Mouse (Mus musculus) embryo, embryonic 9.5 days (tissue): Measurements from ENCODE around the gene Myl12a.
"Not testable (repeated sequence)": the region's sequence is repeated elsewhere in the genome, so short reads cannot be mapped to it uniquely, and the experiment has no call there.

Experiments
- DNase-seq: peaks from one replicate; pipeline ENCODE4 v3.0.0-alpha.2; 2017; ENCODE audit errors: extremely low spot score

The Myl12a gene

DNA sequence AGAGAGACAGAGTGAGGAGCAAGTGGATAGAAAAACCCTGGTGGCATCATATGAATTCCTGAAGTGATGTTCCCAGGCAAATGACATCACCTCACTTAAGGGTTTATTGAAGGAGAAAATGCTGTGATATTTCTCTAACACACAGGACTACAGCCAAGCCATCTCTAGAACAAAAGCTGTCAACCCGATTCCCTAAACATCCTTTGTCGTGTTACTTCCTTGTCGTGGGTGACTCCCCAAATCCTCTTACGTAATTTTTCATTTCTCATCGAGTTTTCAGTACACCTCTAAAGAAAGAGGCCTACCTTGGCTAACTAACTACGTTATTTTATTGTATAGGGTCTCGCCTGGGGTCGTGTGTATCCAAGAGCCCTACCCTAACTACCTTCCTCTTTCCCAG is 13.2 kb downstream of the Myl12a start:
- no peak for DNase-seq

DNA sequence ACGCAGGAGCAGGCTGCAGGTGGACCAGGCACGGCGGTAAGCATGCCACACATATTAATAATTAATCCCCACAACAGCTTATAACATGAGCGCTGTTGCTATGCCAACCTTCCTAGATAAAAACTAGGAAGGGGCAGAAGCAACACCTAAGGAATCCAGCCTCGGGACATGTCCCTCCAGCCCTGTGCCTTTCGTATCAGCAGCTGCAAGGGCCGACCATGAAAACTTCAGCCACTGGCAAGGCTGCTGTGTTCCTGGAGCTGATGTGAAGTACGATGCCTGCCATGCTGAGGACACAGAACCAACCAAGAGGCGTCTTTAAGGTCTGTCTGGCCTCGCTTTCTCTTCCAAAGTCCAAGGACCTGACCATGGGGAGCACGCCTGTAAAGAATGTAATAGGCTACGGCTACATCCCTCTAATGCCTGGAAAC is 14.3 kb downstream of the Myl12a start:
- DNase-seq: no peak

DNA sequence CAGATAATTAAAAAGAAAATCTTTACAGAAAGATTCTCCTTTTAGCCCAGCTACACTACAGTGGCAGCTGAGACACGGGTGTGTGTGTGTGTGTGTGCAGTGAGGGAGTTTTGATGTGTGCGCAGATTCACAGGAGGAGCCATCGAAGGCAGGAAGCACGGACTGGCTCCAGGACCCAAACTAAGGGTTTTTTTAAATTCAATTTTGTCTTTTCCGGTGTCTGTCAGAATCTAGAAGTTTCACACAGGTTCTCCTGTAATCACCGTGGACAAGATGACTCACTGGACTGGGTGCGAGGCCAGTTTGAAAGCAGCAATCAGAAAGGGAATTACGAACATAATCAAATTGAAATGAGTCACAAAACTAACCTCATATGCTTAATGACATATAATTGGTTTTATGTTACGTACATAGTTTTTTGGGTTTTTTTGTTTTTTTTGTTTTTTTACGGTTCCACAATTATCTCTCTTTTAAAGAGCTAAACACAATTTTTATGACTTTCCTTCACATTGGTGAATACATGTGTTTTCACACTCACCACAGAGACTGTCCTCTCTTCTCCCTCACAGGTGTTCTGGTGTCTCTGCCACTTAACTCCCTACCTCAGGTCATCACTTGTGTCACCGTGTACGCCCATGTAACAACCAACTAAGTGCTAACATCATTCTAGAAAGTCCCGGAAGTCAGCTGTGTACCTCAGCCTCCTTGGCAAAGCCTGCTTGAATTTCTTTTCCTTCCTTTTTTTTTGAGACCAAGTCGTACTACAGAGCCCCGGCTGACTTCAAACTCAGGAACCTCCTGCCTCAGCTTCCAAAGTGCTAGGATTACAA is 15.6 kb downstream of the Myl12a start:
- DNase-seq: no peak

DNA sequence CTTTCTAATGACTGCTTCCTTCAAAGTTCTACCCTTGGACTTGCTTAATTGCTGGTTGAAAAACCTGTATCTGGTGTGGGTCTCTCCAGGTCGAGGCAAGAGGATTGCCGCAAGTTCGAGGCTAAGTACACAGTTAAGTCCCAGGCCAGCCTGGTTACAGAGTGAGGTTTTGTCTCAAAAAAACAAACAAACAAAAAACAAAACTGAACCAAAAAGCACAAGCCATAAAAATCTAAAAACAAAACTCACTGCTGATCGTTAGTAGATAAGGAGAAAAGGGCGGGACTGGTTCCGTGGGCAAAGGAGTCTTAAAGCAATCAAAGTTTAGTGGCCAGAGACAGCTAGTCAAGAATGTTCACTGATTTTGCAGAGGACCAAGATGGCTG is 16.3 kb downstream of the Myl12a start:
- DNase-seq: no peak

DNA sequence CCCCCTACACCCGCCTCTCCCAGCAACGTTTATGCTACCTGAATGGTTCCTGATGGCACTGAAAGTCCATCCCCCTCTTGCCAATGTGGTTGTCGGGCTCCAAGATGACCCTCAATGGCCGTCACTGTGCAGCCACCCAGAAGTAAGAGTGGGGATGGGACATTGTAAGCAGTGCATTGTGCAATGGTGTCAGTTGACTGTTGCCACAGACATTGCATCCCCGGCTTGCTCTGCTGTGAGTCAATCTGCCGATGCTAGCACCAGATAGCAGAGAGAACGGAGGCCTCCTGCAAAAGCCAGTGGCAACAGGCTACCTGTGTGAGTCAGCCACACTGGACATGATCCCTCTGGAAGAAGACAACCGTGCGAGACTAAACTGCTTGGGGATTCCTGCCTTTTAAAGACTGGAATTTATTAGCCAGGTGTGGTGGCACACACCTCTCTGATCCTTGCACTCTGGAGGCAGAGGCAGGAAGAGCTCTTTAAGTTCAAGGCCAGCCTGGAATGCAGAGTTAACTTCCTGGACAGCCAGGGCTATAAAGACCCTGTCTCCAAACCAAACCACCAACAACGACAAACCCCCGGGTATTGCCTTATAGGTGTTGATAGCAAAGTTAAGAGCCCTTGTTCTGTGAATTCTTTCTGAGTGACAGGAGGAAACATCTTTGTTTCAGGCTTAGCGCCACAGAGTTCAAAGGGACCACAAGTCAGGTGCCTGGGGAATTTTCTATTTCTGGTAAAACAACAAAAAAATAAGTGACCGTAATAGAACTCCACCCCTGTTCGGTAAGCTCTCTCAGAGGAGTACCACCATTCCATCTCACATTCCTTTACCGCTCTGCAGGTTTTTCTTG is 16.9 kb downstream of the Myl12a start:
- DNase-seq: no peak

DNA sequence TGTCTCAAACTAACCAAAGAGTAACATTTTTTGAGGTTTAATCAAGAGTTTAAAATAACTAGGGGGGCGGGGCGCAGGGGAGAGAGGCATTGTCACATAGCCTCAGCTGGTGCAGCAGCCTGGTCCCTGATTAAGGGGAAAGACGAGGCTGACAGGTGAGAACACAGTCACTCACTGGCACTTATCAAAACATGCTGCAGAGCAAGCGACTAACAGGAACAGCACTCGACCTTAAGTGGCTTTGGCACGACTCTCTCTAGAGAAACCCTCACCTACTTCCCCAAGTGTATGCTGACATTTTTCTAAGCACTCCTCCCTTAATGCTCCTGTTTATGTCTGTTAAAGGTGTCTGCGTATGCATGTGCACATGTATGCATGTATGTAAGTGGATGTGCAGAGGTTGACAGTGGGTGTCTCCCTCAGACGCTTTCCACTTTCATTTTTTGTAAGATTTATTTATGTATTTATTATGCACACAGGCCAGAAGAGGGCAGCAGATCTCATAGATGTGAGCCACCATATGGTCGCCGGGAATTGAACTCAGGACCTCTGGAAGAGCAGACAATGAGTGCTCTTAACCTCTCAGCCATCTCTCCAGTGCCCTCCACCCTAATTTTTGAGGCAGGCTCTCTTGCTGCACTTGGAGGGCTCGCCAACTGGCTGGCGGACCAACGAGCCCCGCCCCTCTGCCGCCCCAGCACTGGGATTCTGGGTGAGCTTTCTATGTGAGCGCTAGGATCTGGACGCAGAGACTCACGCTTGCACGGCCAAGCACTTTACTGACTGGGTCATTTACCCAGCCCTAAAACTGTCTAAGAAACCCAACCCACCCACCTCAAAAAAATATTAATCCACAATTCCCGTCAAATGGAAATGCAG is 23.1 kb downstream of the Myl12a start:
- DNase-seq: no peak

DNA sequence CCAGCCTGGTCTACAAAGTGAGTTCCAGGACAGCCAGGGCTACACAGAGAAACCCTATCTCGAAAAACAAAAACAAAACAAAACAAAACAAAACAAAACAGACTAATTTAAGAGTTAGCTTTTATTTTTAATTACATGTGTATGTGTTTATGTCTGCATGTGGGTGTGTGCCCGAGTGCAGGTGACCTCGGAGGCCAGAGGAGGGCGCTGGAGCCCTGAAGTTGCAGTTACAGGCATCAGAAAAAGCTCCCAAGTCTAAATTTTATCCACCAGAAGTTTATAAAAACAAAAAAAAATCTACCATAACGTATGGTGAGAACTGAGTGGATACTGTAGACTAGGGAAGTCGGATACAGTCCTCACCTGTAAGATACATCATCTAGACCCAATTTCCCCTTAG is 24.9 kb downstream of the Myl12a start:
- DNase-seq: no peak

DNA sequence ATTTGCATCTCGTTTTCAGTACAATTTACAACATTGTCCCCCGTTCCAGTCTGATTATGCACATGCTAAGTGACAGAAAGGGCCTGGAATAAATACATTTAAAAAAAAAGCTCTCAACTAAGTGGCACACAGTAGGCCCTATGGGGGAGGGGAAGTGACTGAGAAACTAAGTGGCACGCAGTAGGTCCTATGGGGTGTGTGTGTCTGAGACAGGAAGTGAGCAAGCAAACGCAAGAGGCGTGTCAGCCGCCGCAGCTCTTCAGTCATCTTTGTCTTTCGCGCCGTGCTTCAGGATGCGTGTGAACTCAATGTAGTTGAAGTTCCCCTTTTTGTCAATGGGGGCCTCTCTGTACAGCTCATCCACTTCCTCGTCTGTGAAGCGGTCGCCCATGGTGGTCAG is 28.6 kb downstream of the Myl12a start:
- DNase-seq: not testable (repeated sequence)

DNA sequence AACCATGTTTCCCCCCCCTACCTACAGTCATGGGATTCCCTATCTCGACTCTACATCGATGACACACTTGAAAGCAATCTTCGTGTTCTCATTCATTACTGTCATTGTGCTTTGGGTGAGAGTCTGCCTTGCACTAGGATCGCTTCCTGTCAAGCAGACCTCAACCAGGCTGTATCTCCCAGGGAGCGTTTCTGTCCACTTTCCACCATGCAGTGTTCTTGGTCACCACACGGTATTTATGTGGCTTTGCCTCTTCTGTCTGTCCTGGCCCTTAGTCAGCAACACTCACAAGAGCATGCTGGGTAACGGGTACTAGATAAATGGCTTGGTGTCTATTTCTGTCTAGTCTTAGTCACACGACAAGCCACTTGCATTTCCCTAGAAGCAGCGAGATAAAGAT is 29.3 kb downstream of the Myl12a start:
- DNase-seq: no peak

DNA sequence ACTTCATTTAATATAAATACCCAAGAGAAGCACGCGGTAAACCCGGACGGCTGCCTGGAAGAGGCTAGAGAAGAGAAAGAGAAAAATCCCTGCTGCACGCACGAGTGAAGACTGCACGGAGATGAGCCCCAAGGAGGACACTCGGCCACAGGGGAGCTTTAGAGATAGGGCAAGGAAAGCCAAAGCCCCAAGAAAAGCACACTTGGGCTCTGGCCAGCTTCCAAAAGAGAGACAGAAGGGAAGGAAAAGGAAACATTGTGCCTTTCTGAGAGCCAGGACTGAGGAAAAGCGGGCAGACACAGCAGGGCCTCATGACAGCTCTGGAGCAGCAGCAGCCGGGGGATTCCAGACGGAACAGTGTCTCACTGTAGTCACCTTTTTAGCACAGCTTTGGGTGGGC is 31.5 kb downstream of the Myl12a start:
- DNase-seq: no peak

DNA sequence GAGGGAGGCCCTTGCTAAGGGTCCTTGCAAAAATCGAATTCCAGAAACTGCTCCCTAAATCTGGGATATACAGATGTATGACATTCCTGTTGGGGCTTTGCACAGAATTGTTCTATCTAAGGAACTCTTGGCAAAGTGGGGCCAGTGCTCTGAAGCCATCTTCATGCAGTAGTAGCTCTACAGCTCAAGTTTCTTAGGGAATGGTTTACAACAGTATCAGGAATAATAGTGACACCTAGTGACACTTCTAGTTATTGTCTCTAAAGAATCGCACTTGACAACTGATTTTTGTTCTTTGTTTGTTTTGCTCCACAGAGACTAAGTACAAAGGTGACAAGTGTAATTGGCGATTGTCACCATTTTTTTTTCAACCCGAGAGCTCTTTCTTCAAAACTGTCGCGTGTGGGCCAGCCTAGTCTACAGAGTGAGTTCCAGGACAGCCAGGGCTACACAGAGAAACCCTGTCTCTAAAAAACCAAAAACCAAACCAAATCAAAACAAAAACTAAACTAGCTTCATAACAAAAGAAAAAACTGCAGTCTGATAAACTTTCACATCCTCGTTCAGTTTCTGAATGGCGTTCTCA is 34.0 kb downstream of the Myl12a start:
- peak; percentile 34 for DNase-seq

DNA sequence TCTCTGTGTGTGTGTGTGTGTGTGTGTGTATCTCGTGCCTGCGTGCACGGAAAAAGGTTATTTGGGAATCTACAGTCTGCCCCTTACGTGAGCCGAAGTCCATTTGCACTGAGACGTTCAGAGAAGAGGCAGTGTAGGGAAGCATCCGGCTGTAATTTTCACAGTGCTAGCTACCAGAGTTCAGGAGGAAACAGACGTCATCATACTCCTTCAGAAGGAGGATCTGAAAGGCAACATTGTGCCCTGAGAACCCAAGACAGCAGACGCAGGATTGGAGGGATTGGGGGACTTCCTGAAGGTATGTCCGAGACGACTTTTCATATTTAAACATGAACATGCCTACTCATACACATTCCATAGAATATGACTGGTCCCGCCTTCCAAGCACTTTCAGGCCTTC is 35.0 kb downstream of the Myl12a start:
- DNase-seq: no peak

DNA sequence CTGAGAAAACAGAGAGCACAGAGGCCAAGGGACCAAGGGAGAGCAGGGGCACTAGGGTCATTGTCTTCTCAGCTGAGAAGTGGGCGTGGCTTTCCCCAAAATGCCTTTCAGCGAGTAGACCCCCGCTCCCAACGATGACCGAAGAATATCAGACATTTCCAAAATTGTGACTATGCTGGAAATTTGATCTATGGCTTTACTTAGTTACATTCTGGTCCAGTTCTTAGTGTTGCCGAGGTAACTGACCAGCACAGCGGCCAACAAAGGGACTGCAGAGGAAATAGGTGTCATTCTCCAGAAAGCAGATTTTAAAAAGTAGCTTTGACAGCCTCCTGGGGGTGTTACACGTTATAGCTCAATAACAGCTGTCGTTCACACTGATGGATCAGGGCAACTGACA is 35.5 kb downstream of the Myl12a start:
- peak; percentile 27 for DNase-seq

DNA sequence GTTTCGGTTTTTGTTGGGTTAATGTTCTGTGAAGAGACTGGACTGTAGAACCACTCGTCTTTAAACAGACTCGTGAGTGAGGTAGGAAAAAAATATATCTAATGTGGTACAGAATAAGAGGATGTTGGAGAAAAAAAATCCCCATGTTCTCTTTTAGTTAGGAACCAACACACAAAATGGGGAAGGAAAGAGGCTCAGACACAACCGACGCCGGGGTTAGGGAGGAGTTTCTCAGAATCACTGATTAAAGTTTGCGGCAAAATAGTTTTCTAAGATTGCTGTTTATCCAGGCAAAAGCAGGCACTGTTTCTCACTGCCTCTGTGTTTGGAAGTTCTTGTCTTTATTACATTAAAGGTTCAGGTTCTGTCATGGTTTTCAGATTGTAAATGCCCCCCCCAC is 36.6 kb downstream of the Myl12a start:
- DNase-seq: no peak

DNA sequence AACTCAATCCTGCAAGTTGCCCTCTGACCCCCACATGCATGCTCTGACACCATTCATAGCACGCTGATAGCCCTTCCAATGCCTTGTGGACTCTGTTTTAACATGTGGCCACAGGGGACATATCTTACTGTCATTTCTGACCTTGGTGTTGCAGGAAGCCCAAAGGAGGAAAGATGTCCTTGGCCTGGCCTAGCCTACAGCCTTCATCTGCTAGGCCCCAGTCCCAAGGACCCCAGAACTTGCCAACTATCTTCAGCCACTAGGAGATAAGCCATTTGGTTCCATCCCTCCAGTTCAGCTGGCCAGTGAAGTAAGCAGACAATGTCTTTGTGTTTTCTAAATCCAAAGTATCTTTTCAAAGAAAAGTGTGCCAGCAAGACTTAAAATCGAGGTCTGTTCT is 37.4 kb downstream of the Myl12a start:
- no peak for DNase-seq

DNA sequence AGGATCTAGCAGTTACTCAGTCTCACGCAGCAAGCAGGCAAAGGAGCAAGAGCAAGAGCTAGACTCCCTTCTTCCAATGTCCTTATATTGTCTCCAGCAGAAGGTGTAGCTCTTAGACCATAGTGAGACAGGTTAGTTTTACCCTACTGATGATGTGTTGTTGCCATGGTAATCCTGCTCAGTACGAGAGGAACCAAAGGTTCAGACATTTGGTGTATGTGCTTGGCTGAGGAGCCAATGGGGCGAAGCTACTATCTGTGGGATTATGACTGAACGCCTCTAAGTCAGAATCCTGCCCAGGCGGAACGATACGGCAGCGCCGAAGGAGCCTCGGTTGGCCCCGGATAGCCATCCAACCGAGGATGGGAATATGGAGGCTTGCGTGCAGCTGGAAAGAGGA is 39.1 kb downstream of the Myl12a start:
- DNase-seq: peak; percentile 75

DNA sequence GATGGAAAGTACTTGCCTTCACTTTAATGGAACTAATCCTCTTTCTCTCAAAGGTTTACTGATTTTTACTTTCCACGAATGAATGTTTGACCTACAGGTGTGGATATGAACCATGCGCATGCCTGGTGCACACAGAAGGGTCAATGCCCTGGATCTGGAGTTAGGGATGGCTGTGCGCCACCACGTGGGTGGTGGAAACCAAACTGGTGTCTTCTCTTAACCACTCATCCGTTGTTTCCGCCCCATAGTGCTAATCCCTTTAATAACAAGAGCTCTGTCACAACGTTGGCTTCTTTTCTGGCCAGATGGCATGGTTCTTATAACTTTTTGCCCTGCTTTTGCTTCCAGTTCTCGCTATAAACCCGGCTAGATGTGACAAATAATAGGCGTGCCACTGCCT is 51.4 kb downstream of the Myl12a start:
- no peak for DNase-seq

DNA sequence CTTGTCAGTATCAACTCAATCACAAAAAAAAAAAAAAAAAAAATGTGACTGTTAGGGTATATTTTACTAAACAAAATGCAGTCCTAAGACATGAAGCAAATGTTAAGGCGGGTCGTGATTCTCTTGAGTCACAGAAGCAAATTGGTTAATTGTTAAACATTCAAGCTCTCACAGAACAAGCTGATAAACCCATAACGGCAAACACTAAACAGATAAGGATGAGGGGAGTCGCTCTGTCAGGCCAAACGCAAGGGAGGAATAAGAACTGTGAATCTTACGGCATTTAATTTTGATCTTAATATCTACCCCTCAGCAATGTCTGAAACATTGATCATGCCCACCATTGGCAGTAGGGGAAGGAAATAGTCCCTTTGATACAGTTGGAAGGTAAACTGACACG is 53.5 kb downstream of the Myl12a start:
- DNase-seq: no peak

DNA sequence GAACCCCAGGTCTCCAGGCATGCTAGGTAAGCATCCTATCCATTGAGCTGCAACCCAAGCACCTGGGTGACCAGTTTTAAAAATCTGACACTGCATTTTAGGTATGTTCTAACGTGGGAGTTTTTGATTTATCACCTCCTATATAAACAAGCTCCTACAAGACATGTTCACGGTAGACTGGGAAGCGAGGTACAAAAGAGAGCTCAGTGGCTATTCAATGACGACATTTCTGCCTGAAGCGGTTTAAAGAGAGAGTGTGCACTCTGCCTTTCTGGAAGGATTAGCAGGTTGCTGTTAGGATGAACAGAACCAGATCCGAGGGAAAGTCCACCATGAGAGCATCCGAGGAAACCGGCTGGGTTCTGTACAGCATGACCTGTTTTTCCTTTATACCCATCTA is 54.0 kb downstream of the Myl12a start:
- no peak for DNase-seq

DNA sequence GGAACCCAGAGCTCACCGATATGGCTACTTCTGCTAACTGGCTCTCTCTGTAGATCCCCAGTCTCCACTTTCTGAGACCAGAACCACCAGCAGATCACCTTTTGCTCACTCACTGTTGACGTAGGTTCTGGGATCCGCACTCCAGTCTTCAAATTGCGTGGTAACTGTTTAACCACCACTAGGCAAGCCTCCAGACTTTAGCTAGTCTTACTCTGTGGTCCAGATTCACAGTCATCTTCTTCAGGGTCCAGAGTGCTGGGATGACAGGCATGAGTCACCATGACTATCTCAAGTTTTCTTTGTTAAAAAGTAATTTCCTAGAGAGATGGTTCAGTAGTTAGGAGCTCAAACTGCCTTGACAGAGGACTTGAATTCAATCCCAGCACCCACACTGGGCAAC is 58.9 kb downstream of the Myl12a start:
- no peak for DNase-seq
